Comparison of ENCODE assay signal across 12 mouse cellular contexts in genomic region chr6:47304848-47305490, GRCm38 (mm10).
"Had no signal": no experiment of that assay in that cellular context is flagged by ENCODE, and none has a peak within 500 bp of the region (broad histone marks: within the 10 kb centered on the region; RNA-seq: fewer than 3 reads in every experiment).

No protein-coding gene starts in this region.

- H3K27me3 ChIP-seq: kidney, embryonic 15.5 days; limb, embryonic 13.5 days had no signal

- H3K4me3 ChIP-seq: kidney, embryonic 15.5 days; limb, embryonic 13.5 days; midbrain, embryonic 12.5 days had no signal

- H3K9me3 ChIP-seq: kidney, embryonic 15.5 days; limb, embryonic 13.5 days; midbrain, embryonic 12.5 days had no signal

- H3K36me3 ChIP-seq: kidney, embryonic 15.5 days; limb, embryonic 13.5 days; midbrain, embryonic 12.5 days had no signal

- H3K4me2 ChIP-seq: kidney, embryonic 15.5 days; limb, embryonic 13.5 days; midbrain, embryonic 12.5 days had no signal

- H3K9ac ChIP-seq: kidney, embryonic 15.5 days; limb, embryonic 13.5 days; liver, embryonic 14.5 days; midbrain, embryonic 12.5 days had no signal

- H3K4me1 ChIP-seq: kidney, embryonic 15.5 days; limb, embryonic 13.5 days had no signal

- H3K27ac ChIP-seq: kidney, embryonic 15.5 days; limb, embryonic 13.5 days; liver, embryonic 14.5 days; midbrain, embryonic 12.5 days had no signal

- ATAC-seq: midbrain, embryonic 16.5 days had no signal

- DNase-seq: kidney, adult 18-20 months; kidney, postnatal 14 days; left cerebral cortex, postnatal 4 days; lung, adult 18-20 months; right cerebral cortex, postnatal 14 days; thymus, adult 18-20 months; thymus, postnatal 14 days had no signal
